Mouse (Mus musculus): ENCODE results near the gene Ptgr2.

- TF ChIP-seq USF1 (IDR thresholded peaks at IDR 0.05; ENCODE audit: low read depth) (no peak), CTCF (IDR thresholded peaks at IDR 0.05; ENCODE audit: control insufficient read depth, insufficient read depth, insufficient read length) (no peak)
Observed at GRCm38 (mm10) chr12:84316721-84317621, 31.9 kb downstream of the Ptgr2 start, which contains the start of gene Zfp410.

Data from C2C12 (cell line).